Mouse (Mus musculus) c-Kit-positive CD71-negative TER-119-negative erythroid progenitor cells, embryonic 14.5 days (primary cell): ENCODE results near the gene Arhgap42.

ENCODE experiments used
- DNase-seq: peaks from one replicate; pipeline ENCODE4 v3.0.0-alpha.2; 2013; ENCODE audit warnings: low read depth

Arhgap42 gene

DNA sequence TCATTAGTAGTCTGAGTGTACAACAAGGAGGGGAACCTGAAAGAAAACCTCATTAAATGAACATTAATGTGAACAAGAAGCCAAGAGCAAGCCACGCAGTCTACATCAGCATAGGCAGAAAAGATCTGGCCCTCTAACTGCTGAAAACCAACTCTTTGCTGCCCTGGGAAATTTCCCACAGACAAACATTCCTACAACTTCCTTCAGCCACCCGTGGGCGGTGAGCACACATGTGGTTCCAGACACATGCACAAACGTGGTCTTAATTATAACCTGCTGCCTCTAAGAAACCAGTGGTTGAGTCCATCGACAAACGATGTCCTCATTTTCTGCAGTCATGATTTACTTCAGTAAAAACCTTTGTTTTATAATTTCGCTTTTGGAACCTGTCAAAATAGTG lies 96.3 kb downstream of the Arhgap42 start:
- no peak for DNase-seq

DNA sequence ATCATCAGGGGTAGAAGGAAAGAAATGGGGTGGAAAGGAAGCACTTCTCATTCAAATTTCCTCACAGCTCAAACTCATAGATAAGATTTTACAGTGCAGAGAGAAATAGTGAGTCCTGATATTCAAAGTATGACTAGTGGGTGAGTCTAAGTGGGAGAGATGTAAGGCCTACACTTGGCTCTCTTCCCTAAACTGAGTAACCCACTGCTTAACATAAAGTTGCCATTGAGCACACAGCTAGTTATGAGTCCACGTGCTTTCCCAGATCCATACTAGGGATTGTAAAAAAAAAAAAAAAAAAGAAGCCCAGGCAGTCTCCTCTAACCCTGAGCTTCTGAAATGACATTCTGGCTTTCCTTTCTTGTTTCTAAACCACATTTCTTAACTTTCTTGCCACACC lies 96.8 kb downstream of the Arhgap42 start:
- DNase-seq = no peak

DNA sequence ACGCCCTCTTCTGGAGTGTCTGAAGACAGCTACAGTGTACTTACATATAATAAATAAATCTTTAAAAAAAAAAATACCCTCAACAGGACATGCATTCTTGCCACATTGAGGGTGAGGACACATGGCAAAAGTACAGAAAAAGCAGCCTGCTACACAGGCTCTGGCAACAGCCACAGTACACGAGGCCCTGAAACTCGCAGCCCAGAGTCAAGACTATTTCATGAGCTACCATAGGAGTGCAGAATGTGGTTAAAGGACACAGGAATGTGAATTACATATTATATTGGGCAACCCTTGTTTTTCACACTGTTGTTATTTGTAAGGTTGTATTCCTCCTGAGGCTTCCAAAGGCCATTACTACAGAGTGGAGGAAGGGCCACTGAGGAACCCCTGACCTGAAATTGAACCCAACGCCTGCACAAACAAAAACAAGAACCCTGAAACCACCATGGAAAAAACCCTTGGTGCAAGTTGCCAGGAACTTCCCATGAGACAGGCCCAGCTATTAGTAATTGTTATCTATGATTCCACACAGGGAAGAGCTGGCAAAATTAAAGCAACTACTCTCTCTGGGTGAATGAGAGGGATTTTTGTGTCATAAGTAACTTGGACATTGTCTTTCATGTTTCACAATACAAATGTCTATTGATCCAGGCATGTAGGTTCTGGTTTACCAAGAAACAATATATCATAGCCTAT lies 109.8 kb downstream of the Arhgap42 start:
- DNase-seq = no peak

DNA sequence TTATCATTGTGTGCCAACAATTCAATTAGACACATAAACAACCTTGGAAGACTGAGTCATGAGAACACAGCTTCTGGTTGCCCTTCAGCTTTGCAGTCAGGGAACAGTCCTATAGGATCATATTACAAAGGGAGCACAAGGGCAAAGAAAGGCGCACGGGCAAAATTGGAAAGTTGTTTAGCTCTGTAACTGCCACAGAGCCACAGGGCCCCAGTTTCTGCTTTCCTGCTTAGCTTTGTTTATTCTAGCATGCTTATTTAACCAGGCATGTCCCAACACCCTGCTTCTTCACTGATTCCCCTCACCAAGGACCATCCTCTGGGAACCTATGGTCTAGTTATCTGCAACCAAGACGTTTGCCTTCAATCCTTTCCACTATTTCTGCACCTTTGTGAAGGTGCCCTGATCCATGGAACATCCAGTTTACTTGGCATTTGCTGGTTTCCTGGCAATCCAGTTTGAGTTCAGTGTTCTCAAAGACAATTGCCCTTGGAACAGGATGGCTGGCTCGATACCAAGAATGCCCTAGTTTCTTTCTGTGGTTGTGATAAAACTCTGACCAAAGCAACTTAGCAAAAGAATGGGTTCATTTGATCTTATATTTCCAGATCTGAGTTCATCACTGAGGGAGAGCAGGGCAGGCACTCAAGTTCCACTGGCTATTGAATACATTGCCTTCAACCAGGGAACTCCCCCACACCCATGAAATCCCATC lies 111.7 kb downstream of the Arhgap42 start:
- DNase-seq = no peak

DNA sequence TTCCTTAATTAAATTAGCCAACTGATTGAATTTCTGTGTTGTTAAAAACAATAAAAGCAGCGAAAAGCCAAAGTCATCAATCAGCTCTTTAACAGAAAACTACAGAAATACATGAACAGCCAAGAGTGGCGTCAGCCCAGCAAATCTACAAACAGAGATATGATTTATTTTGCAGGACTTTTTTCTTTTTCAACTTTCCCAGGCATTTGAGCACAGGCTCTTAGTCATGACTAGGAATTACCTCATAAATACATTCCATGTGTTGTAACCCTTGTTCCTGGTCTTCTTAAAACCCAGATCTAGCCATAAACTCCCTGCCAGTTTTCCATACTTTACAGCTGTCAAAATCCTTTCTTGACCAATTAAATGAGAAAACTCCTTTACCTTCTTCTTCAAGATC lies 114.7 kb downstream of the Arhgap42 start:
- no peak for DNase-seq

DNA sequence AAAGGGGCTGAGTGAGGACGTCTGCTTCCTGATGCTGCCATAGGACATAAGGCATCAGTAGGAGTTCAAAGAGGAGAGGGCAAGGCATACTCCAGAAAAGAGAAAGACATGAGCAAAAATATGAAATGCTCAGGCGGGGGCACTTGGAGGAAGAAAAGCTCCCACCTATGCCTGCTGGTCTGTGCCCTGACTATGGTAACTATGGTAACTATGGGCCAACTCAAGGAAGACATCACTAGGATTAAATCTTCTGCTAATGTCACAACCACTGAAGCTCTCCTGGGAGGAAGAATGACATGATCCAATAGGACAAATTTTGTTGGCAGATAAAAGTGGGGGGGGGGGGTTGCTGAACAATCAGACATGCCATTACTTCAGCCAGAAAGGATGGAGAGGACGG lies 124.6 kb downstream of the Arhgap42 start:
- no peak for DNase-seq

DNA sequence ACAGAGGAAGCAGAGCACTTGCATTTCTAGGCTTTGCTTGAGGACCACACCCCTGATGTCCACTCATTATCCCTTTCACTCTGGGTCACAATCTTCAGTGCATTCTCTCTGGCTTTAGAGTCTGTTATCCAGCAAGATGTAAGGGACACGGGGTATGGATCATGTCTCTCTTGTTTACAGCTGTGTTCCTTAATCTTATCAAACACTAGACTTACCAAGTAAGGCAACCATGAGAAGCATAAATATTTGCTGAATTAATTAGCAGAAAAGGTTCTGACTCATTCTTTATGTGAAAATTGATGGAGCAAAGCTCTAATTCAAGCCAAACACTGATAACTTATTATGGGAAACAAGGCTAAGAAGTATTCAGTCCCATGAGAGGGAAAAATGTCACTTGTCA lies 125.1 kb downstream of the Arhgap42 start:
- DNase-seq = no peak

DNA sequence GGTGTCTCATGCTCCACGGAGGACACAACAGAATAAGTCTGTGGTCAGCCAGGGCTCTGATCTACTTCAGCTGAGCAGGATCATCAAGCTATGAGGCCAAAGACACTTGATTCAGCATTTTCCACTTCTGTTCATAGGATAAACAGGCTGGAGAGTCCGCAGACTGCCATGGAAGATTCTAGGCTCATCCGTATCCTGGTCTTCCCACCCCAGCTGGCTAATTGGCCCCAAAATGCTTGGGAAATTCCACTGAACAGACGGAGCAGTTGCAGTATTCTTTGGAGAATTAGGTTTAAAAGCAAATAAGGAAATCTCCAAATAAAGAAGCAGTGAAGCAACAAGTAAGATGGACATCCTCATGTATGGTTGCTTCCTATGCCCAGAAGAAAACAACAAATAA lies 126.0 kb downstream of the Arhgap42 start:
- no peak for DNase-seq

DNA sequence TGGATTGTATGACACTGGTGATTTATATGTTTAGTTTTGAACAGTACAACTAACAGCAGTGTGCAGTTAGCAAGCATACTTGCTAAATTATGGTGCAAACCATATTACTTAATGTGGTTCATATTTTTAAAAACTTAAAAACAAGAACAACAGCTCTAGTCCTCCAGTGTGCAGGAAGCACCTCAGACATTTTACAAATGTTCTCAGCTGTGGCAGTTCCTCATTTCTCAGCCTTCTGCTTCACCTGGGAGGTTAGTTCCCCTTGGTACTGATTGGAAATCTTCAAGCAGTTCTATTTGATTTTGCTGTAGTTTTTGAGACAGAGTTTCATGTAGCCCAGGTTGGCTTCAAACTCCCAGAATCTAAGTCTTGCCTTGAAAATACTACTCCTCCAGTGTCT lies 131.2 kb downstream of the Arhgap42 start:
- no peak for DNase-seq

DNA sequence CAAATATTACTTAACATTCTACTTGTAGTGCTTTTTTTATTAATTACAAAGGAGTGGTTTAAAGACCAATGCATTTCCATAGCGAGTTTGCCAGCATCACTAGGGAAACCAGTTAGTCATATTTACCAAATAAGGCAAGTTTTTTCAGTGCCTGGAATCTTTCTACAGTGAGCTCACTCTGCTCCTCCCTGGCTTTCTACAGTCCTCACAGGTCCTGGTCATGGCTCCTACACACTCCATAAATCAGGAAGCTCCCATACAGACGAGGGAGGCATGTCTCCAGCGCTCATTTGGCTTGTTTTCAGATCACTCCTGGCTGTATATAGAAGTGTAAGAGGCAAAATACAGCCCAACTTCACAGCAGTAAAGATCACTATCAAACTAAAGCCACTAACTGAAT lies 134.1 kb downstream of the Arhgap42 start:
- no peak for DNase-seq

DNA sequence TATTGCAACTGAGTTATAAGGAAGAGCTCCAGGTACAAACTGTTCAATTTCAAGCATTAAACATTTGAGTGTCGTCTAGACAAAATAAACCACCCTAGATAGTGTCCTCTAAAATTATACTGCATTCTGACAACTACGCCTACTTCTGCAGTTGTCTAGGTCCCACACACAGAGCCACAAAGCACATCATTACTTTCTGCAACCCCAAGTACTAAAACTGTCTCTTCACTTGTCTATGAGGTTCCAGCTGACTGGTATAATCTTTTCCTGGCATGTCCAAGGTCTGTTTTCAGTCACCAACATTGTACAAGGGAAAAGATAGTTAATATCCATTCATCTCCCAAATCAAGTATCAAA lies 136.8 kb downstream of the Arhgap42 start:
- no peak for DNase-seq

DNA sequence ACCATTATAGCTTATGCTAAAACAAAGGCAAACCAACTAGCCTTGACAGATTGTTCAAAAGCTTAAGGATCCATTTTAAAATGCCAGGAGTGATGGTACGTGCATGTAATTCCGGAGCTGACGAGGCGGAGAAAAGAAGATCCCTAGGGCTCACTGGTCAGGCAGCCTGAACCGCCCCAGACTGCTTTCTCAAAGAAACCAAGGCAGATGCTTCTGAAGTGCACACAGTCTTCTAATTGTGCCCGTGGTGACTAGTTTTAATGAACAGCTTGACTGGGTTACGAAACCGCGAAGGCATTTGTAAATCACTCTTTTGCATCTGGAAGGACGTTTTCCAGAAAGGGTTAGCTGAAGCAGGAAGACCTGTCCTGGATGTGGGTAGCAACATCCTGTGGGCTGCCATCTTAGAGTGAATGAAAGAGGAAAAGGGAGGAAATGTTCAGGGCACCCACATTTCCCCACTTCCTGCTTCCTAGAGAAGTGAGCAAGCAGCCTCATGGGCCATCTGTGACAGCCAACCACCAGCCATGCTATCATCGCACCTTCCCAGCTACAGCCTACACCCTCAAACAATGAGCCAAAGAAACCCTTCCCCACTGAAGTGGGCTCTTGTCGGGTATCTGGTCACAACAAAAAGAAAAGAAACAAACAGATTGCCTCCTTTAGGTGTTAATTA lies 137.3 kb downstream of the Arhgap42 start:
- DNase-seq = no peak

DNA sequence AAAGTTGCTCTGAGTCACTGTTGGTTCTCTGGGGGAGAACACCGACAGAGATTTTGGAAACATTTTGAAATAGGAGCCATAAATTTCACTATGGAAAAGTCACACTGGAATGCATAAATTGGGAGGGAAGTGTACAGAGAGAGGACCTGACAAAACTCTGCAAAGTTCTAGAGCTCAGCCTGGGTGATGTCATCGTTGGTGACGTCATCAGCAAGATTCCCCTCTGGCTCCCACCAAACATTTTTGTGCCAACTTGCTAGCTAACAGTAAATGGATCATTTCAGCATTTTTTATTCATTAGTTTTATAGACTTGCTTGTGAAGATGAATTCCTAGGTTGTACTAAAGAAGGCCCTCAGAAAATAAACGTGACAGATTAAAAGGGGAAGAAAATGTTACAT lies 137.8 kb downstream of the Arhgap42 start:
- no peak for DNase-seq

DNA sequence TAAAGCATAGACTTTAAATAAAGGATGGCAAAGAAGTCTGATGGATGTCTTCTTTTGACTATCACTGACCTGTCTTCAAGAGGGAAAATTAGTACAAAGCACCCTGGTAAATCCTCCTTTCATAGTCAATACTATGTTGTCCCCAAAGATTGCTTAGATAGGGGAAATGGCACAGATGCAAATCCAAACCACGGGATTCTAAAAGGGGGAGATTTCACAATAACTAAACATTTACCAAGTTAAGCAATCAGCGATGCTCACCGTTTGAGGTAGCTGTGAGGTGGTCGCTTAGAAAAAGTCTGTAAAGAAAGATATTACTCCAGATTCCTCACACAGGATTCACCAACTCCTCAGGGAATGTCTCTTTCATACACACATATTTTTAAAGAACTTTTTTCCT lies 141.1 kb downstream of the Arhgap42 start:
- no peak for DNase-seq

DNA sequence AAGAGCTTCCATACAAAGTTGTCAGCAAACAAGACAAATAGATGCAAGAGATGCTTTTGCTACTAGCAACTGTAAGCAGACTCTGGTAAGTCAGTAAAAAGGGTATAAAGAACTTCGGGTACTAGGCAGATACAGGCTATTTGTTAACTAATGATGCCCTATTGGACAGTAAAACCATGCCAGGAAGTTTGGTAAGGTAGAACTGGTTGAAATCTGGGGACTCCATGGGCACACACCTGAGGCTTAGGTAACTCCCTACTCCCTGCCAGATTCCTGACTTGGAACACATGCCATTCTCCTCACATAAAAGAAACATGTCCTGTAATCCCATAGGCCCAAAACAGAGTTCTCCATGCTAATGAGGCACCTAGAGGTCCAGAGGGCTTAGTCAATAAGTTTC lies 142.1 kb downstream of the Arhgap42 start:
- no peak for DNase-seq

DNA sequence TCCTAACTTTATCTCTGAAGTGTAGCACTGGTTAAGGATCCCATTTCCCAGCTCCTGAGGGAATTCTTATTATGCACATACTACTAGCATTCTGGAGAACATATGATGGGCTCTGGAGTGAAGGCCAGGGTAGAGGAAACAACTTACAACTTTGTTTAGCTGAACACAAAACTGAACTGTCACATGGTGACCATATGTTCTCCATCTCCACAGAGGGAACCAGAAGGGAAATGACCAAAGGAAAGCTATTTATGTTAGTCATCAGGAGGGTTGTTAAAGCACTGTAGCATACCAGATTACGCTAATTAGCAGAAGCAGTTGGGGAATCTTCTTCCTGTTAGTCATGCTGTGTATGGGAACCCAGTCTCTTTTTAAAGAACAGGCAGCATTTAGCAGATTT lies 145.8 kb downstream of the Arhgap42 start:
- no peak for DNase-seq

DNA sequence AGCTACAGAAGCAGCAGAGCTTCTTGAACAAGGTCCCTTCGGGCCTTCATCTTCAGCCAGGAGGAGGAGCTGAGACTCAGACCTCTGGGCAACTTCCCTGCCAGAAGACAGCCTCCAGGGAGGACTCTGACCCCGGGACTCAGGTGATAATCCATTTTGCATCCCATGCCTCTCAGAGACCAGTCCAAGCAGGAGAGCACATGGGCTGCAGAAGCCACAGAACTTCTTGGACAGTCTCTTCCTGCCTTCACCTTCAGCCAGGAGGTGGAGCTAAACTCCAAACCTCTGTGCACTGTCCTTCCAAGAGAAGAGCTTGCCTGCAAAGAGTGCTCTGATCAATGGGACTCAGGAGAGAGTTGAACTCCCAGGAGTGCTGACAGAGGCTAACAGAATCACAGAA lies 155.5 kb downstream of the Arhgap42 start:
- no peak for DNase-seq

DNA sequence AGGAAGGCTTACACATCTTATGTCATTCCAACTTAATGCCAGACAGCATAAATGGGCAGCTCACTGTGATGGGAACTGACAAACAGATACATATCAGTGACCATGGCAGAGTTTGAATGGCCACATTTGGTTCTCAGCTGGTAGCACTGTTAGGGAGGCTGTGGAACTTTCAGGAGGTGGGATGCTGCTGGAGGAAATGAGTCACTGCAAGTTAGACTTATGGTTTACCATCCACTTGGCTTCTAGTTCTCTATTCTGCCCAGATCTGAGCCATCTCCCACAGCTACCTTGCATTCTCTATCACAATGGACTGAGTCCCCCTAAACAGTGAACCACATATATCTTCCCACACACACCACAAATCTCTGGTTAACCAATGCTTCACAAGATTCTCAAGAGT lies 186.0 kb downstream of the Arhgap42 start:
- DNase-seq = no peak

DNA sequence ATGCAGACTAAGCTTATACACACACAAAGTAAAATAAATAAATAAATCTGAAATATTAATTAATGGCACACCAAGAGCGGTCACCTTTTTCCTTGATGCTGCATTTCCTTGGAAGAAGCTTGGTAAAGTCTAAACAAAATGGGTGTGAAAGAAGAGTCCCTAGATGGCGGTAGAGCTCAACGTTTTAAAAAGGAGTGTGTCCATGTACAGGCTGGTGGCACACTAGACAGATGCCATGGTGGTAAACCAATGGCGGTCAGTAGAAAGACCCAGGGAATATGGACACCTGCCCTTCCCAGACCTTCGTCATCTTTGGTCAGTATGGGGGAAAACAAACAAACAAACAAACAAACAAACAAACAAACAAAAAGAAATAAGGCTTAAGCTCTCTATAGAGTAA lies 187.7 kb downstream of the Arhgap42 start:
- peak; percentile 17 for DNase-seq

DNA sequence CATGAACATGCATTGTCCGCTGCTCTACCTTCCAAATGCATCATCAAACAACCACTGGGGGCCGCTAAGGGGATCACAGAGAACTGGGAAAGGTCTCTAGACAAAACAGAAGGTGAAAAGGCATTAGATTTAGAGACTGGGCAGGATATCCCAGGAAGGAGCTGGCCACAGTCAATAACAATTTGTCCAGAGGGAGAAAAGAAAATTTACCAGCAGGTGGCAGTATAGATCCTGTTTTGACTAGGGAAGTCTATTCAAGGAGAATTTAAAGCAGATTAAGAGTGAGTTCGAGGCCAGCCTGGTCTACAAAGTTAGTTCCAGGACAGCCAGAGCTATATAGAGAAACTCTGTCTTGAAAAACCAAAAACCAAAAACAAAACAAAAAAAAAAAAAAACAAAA lies 189.7 kb downstream of the Arhgap42 start:
- peak; percentile 12 for DNase-seq

DNA sequence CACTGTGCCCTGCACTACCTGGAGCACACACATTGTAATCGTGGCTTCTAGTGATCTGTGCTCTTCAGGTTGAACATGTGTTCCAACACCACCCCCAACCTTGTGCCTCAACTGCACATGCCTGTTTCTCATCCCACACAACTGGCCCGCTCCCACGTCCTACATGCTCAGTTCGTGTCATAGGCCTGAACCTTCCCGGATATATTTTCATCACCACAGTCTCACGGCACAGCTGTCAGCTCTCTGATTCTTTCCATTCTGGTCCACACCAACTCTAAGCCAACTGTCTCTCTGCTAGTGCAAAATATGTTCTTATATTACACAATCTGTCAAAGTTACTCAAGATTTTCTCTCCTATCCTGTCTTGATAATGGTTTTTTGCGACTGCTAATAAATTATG lies 197.9 kb downstream of the Arhgap42 start:
- no peak for DNase-seq

DNA sequence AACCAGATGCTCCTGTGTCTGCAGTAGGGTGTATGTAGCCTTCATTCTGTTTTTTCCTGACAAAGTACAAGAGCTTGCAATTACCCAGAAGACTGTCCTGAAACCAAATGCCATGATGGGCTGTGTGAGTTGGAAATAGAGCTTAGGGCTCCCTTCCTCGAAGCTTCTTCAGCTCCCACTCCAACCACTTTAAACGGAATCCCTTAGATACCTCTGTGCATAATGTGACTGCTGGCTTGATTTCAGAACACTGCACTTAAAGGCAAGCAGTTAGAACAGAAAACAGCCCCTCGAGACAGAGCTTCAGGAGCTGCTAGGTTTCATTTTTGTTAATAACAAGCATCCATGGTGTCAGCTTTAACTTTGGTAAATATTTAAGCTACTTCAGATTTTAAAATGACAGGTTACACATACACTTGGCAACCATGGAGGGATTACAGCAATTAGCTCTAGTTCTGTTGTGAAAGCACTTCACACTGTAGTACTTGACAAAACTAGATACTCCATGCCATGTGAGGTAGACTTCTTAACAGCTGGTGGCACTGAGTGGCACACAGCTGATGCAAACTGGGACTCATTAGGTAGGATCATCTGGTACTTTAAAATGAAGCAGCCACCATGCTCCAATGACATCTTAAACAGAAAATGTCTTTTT lies 201.8 kb downstream of the Arhgap42 start:
- DNase-seq = no peak

DNA sequence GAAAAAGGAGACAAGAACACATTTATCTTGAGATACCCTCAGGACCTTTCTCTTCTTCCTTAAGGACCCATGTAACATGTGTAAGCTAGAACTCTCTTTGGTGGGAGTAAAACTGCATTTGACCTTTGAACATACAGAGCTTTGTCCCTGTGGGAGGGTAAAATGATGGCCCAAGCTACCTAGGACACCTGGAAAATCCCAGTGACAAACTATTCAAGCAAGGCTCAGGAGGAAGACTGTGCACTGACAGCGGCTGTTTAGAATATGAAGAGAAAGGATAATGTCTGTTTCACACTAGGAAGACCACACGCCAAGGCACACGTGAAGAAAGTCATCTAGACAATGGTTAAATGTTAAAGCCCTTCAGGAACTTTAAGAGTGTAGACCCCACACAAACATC lies 211.0 kb downstream of the Arhgap42 start:
- no peak for DNase-seq
